Mouse (Mus musculus): Measurements from ENCODE around the gene Tbxas1.
A peak's percentile ranks its signal among the peaks of the same experiment; 100 is the strongest.

Gene Tbxas1

GRCm38 (mm10) chr6:38966839-38967238 lies 91.6 kb downstream of the Tbxas1 start:
- no peak for DNase-seq

DNA sequence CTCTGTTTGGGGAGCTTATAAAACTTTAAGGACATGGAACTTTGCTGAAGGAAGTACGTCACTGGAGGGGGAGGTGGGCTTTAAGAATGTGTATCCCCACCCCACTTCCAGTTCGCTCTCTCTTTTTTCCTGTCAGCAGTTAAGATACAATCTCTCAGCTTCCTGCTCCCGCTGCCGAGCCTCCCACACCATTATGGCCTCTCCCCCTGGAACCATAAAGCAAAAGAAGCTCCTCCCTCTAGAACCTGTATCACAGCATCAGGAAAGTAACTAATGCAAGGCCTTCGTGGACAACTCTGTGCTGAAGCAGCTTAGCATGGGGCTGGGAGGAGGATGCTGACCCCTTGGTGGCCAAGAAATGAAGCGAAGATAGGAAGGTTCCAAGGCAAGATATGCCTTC lies 92.1 kb downstream of the Tbxas1 start:
- DNase-seq, result no peak

DNA sequence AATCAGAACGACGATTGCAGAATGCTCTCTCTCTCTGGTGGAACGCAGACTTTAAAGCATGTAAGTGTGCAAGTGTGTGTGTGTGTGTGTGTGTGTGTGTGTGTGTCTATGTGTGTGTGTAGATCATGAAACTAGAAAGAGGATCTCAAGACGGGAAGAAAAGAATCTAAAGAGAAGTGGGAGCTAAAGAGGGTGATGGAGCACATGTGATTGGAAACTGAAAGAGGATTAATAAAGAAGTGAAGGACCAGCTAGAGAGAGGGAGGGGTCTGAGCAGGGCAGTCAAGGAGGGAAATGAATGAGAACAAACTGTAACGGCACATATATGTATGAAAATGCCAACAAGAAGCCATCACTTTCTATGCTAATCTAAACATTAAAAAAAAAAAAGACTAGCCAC lies 92.8 kb downstream of the Tbxas1 start:
- no peak for DNase-seq

DNA sequence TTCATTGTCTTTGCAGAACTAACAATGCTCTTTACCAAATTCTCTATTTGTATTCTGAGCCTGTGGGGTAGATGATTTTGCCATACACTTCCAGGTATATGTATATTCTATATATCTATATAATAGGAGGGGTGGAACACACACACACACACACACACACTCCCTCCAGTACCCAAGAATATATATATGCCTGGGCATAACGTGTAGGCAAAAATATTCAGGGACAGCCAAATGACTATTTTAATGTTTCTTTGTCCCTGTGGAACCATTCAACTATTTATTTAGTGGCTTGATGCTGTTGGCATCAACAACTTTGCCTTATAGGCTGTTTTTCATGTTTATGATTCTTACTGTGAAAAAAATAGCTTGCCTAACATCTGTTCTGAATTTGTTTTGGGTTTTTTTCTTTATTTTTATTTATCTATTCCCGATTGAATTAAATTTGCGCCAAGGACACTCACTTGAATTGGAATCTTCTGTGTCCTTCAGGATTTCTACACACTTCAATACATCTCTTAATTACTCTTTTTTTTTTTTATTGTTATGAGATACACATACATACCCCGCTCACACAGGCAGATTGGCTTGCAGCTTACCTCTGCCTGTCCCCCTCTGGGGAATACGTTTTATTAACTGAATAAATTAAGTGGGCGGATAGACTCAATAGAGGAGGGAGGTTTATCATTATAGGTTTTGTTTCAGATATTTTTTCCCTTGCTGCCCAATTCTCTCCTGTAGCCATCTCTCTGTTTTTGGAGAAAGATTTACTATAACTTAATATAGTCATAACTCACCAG lies 94.9 kb downstream of the Tbxas1 start:
- no peak for DNase-seq

DNA sequence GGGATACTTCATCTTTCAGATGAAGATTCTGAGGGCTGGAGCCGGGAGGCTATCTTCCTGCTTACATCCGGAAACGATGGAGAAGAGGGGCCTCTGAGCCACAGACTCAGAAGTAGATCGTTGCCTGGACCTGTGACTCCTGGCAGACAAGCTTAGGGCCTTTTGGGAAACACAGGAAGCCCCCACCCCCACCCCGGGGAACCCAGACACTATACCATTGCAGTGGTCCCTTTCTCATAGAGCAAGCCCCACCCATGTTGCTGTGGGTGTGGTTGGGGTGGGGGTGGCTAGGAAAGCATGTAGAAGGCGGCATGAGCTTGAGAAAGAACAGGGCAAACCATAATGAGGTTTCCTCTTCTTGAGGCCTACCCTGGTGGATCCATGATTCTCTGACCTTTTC lies 95.6 kb downstream of the Tbxas1 start:
- DNase-seq, result no peak

GRCm38 (mm10) chr6:38972826-38973225 lies 97.6 kb downstream of the Tbxas1 start:
- no peak for DNase-seq

DNA sequence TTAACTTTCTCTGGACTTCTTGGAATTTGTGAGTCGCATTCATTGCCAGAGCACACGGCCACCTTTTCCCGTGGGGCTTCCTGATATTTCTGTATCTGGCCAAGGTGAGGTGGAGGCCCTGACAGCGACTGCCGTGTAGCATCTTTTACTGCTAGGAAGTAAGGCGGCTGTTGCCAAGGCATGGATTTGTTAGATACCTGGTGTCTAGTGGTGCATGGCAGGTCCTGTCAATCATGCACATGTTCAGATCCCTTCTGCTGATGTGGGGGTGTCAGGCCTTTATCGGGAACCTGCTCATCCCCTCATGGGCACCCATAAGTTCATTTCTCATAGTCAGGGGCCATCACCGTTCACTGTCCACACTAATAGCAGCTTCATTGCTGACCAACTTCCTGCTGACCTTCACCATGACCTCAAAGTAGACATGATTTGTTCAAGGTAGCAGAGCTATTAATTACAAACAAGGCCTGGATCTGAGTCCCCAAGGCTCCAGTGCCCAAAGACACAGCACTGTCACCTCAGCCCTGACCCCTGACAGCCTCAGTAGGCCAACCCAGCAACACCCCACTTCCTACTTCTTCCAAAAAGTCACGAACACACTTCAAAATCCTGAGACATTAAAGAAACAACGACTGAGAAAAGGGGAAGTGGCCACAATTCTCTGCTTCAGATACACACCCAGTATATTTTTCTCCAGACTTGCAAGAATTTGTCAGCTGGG lies 98.4 kb downstream of the Tbxas1 start:
- DNase-seq, result peak; percentile 24

GRCm38 (mm10) chr6:38974162-38974525 lies 98.9 kb downstream of the Tbxas1 start:
- DNase-seq, result no peak

DNA sequence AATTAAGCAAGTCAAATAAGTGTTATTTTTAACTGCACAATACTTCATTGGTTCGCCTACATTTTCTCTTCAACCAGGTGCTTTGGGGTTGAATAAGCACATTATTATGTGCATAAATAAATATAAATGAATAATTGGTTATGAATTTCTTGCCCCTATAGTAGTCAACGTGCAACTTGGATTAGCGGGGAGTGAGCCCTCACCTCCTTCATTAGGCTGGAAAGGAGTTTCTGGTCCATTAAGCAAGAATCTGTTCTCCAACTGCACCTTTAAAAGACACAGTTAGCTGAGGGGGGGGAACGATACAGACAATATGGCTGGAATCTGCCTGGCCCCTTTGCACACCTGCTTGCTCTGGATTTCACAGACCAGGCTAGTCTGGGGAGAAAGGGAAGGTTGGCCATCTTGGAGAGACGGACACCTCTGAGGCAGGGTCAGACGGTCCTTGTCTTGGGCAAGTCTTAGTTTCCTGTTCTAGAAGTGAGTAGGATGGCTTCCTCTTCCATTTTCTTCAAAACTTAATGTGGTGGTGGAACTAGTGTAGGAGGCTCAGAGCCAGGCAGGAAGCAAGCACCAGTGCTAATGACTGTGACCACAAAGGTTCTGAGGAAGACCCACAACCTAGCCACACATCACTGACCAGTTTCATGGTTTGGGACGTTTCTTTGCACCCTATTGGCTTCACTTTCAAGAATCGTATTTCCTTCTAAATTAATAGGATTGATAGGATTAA lies 99.5 kb downstream of the Tbxas1 start:
- peak; percentile 47 for DNase-seq

DNA sequence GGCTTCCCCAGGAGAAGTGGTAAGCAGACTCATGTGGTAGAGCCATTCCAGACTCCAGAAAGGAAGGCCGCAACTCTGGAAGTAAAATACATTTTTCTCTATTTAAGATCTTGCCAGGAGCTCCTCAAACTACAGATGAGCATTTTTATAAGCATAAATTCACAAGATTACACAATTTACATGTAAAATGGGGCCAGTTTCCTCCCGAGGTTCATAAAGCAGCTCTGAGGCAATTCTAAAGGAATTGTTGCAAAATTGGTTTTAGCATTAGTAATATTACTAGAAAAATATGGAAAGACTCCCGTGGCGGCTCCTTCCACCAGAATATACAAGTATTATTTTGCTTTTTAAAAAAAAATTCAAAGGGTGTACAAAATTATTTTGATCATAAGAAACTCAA lies 100.7 kb downstream of the Tbxas1 start:
- no peak for DNase-seq

- no peak for DNase-seq
Observed at GRCm38 (mm10) chr6:38976355-38976754, 101.2 kb downstream of the Tbxas1 start.

DNA sequence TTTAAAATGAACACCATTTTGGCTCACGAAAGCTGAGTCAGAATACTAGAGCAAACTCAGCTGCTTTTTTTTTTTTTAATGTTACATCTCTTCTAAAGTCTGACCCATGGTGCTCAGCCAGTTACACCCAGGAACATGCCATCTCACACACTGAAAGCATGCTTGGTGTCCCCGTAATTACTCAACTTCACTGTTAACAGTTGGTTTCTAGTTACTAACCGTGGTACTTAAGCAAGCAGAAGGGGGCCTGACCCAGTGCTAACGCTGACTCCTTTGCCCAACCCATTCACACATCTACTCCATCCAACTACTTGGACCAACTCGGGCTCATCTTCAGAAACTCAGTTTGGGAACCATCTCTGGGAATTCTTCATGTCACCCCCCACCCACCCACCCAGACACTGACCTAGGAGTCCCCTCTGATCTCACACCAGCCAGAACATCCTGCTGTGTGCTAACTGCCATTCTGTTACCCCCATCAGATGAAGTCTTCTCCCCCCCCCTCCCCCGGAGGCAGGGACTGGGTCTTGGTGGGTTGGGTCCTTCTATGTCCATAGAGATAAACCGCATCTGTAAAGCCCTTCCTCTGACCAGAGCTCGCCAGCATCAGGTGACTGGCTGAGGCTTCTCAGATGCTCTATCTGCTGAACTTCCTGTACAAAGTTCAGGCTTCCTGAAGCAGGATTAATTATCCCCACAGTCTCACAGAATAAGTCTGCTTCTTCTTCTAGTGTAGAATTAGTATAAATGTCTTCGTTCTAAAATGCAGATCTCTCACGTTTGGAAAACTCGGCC lies 105.9 kb downstream of the Tbxas1 start:
- peak; percentile 53 for DNase-seq

DNA sequence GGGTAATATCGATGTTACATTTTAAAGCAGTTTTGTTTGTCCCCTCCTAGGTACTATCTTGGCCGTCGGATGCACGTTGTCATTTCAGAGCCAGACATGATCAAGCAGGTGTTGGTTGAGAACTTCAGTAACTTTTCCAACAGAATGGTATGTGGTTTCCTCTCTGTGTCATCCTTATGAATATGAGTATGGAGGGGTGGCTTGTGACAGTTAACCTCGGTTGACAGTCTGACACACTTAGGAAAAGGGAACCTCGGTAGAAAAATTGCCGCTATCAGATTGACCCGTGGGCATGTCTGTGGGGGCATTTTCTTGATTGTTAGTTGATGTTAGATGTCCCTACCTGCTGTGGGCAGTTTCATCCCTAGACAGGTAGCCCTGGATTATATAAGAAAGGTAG lies 106.9 kb downstream of the Tbxas1 start:
- DNase-seq, result no peak

DNA sequence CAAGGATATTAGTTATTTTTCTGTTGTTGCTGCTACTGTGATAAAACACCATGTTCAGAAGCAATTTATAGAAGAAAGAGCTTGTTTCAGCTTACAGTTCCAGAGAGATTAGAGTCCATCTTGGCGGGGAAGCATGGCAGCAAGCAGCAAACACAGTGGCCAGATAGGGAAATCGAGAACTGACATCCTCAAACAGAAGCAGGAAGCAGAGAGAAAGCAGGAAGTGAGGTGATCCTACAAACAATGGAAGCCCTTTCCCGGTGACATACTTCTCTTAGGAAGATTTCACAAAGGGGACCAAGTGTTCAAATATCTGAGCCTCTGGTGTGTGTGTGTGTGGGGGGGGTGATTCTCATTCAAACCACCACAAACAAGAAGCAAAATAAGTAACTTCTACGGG lies 107.5 kb downstream of the Tbxas1 start:
- DNase-seq, result peak; percentile 30

DNA sequence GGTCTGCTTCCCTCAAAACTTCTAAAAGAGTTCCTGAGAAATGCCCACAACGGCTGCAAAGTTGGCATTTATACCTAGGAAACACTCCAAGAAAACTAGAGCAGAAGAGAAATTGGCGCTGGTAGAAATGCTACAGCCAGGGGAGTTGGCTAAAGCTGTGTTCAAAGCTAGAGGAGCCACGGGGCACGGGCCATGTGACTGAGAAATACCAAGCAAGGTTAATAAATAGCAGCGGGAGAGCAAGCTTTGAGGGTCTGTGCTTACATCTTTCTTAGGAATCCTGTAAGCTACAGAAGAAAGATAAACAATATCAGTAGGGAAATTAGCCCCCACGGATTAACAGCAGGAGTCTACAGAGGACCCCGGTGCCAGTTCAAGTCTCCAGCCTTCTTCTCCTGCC lies 107.9 kb downstream of the Tbxas1 start:
- no peak for DNase-seq

DNA sequence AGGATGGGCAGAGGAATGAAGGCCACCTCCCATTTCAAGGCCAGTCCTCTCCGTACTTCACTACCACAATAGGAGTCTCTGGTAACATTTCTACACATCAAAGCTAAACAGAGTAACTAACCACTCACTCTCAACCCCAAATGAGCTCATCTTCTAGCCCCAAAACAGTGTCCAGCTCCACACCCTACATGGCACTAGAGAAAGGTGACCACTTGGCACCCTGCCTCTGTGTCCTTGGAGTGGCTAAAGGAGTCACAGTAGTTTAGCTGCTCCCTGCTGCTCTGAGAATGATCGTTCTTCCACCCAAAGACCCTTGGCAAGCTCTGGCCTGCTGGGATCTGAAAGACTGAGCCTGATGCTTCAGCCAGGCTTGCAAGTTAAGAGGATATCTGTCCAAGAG lies 109.4 kb downstream of the Tbxas1 start:
- DNase-seq, result no peak

DNA sequence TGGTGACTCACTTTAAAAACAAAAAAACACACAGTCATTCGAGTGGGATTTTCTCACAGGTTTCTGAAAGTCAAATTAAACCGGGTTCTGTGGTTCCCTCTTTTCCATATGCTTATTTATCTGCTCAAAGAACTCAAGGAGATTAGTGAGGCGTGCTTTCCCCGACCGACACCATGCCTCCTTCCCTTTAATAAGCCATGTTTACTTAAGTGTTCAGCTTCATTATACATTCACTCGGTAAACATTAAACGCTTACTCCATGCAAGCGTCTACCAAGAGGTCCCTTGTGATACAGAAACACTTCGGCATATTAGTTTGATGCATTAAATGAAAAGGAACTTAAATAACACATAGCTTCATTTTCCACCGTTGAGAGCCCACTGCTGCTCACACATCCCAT lies 111.4 kb downstream of the Tbxas1 start:
- no peak for DNase-seq

DNA sequence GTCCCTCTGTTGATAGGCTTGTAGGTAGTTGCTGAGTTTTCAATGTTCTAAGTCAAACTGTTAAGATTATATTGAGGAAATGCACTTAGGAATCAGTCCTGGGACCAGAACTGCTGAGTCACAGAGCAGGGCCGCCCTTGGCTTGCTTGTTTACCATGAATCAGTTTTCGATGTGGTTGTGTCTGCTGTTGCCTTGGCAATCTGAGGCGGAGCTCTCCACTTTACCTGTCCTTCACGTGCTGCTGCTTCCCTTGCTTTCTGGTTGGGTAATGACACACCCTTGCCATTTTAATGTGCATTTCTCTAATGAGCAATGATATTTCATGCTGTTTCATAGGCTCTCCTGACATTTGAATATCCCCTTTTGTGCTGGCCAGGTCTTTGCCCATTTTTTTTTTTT lies 116.8 kb downstream of the Tbxas1 start:
- DNase-seq, result peak; percentile 76

- no peak for DNase-seq
Observed at GRCm38 (mm10) chr6:38995774-38996173, 120.6 kb downstream of the Tbxas1 start.

DNA sequence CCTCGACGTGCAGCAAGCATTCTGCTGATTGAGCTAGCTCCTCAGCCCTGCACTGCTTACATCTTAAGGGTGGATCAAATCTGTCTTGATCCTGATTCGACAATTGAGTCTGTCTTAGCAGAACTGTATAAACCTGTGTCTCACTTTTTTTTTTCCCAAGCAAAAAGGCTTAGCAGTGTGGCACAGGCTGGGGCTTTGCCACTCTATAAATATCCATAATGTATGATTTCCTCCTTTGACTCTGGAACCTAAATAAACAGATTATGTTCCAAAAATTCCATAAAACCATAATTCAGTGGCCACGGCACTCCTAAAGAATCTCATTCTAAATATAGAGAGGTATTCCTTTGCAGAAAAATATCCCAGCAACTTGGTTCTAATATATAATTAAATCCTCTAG lies 122.6 kb downstream of the Tbxas1 start:
- DNase-seq, result no peak

DNA sequence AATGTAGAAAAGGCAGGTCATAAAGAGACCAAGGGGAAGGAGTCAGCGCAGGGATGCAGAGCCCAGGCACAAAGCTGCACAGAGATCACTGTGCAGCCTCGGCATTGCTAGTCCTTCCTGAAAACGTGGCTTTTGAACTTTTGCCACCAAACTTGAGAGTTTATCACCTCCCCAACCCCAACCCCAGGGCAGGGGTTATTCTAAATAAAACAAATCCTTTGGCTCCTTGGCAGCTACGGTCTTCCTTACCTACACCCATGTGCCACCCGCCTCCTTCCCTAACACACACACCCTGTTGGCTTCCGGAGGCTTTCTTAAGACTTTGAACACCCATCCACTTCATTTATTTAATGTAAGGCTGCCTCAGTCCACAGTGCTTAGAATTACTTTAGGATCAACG lies 127.9 kb downstream of the Tbxas1 start:
- DNase-seq, result no peak

DNA sequence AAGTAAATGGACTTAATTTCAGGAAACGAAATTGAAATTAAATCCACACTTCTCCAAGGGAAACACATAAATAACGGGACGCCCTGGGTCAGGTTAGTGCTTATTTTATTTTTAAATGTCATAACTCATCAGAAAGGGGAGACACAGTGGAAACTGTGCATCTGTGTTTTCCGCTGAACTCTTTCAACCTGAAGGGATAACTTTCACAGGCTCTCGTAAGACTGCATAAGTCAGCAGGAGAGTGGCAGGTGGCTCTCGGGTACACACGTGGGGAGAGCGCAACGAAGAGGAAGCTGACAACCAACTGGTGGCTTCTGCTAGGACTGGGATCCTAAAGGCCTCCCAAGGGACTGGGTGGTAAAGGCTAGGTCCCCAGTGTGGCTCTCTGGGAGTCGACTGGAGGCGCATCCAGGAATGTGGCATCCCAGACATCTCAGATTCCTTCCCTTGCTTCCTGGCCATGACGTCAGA lies 128.8 kb downstream of the Tbxas1 start:
- peak; percentile 30 for DNase-seq
